Mouse (Mus musculus): ENCODE results near the gene Slc9b1. TPM values are rescaled to one million over a fixed set of nuclear protein-coding genes. Genes with fewer than 3 reads are reported as not detected.

Slc9b1 gene
- not detected in 4 replicates for total RNA-seq (2023)

DNA sequence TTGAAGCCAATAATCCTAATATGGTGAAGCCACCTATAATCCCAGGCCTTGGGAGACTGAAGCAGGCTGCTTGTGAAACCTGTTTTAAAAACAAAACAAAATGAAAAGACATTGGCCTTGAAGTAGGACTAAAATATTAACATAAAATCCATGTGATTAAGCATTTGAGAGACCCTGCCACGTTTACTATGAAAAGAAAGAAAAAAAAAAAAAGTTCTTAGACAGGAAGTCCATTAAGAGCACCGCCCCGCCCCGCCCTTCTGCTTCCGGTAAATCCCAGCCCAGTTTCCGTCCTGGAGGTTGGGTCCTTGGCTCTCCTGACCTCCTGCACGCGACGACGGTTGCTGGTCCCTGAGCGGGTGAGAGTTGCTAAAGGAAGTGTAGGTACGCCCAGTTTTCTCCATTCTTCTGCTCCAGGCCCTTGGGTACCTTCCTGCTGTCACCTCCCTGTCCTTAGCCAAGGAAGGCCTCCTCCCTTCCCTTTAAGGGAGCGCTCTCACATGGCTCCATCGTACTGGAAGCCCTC lies at the start of gene Slc9b1:
TSS of gene Slc9b1 (plus strand) at position 291 of the 526 bp plus-strand sequence.

DNA sequence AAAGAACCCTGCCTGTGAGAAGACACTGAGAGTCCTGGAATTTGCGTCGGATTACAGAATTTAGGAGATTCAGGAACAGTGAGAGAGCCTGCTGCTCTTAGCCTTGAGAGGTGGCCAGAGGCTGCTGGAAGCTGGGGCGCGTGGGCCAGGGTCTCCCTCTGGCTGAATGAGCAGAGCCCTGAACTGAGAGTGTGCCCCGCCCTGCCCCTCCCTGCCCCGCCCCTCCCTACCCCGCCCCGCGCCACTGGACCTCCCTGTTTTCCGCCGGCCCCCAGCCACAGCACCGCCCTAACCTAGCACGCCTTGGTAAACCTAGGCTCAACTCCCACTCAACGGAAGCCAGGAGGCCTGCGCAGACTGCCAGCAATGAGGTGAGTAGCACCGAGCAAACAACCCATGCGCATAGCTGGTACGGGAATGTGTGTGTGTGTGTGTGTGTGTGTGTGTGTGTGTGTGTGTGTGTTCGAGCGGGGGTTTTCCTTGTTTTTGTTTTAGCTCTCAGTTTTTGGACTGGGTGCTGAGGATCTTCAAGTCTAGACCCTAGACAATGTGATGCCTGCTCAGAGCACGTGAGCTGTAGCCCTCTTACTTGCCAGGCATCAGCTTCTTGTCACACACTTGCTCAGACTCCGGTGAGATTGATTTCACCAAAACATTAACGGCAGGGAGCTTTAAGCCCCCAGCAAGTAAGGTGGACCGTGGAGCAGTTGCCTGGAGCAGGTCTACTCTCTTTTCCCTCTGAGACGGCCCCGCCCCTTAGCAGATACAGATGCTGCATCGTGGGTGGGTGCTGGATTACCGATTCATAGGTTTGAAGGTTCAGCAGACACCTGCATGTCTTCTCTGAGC lies 40.2 kb upstream of the Slc9b1 start, which contains the start of gene Slc9b2:
TSS of gene Slc9b2 (plus strand) at position 290 of the 849 bp plus-strand sequence.

DNA sequence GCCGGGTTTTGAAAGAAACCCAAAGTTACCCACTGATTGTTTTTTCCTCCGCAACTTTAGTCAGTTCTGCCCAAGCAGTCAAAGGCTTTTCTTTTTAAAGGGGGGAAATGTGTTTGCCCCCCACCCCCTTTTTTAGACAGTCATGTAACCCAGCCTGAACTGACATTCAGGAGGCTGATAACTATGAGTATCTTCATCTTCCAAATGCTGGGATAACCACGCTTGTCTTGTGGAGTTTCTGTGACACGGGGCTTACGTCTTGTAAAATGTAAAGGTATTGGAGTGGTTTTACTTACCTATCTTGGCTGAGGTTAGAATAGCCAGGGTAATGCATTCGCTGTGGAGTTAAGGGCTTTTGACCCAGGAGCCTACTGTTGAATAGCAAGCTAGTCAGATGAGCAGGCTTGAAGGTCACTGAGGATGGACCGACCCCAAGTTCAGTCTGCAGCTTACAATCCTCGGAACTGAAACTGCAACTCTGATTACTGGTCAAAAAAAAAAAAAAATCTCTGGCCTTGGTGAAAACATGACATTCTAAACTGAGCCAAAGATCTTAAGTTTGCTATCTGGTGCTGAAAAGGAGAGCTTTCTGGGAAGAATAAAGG lies 75.9 kb downstream of the Slc9b1 start, which contains the start of gene Cisd2:
TSS of gene Cisd2 (minus strand) at position 318 of the 605 bp plus-strand sequence.

DNA sequence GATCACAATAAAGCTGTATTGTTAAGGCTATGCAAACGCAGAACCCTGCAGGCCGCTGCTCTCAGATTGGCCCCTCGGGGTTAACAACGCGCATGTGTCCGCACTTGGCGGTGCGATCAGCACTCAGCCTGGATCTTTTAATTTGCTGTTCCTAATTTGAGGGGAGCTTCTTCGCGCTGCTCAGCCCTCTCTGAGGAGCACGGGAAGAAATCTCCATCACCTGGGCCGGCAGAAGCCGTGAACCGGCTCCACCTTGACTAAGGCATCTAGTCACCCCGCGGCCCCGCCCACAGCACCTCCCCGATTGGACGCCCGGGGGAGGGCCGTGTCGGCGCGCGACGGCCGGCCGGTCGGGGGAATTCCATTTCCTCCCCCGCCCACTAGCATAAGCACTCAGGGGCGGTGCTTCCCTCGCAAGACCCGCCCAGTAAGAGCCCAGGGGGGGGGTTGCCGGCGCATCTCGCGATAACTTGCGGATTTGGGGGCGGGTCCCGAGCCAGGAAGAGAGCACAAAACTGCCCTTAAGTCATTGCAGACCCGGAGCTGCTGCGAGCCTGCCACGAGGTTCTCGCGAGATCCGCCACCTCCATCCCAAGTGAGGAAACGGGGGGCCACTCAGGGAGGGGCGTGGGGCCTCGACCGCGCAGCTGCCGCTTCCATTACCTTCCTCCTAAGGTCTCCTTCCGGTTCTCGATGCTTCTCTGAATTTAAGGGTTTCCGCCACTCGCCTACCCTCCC lies 90.1 kb downstream of the Slc9b1 start, which contains the start of gene Ube2d3:
TSS of gene Ube2d3 (plus strand) at position 392 of the 738 bp plus-strand sequence.

Other genes with a start within 250 kb of the Slc9b1 start
- gene Cenpe, start 135.5 kb upstream of the Slc9b1 start, total RNA-seq (2023) = 1.1 to 1.8 TPM (median 1.7 TPM) in 4 replicates
- 0.17 TPM in 1 of 4 replicates, not detected in the others for gene Bdh2, start 66.8 kb upstream of the Slc9b1 start, total RNA-seq (2023)
- gene Slc9b2, start 40.3 kb upstream of the Slc9b1 start, total RNA-seq (2023) = not detected in 4 replicates
- 53.9 to 64.0 TPM (median 60.7 TPM) in 4 replicates for gene Cisd2, start 75.9 kb downstream of the Slc9b1 start, total RNA-seq (2023)
- gene Ube2d3, start 90.1 kb downstream of the Slc9b1 start, total RNA-seq (2023) = 497 to 530 TPM (median 506 TPM) in 4 replicates
- gene Manba, start 137.6 kb downstream of the Slc9b1 start, total RNA-seq (2023) = 17.7 to 27.4 TPM (median 22.7 TPM) in 4 replicates